Mouse (Mus musculus) adrenal gland, adult (tissue): ENCODE measurements around the gene Mydgf.

Experiments
- DNase-seq, 2 experiments: peaks; one replicate each; pipeline ENCODE4 v3.0.0; 2022 to 2023; ENCODE audit warnings: low spot score in 1 of 2; ENCODE audit not compliant: inconsistent age in 2 of 2

Gene Mydgf

DNA sequence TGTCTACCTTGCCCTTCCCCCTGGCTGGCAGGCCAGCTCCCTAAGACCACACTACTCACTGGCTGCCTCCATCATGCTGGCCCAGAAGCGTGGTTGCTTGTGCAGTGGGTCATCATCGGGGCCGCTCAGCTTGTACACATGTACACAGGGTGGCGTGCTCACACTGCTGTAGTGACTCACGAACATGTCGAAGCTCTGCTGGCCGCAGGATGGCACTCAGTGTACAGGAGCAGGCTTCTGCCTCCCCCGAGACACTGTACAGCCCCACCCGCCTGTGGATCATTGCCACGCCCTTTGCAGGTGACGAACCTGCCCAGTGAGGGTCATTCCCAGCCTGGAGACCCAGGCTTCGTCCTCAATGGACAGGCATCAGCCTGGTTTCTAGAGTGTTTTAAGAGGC lies 10.6 kb upstream of the Mydgf start:
- no peak for DNase-seq

DNA sequence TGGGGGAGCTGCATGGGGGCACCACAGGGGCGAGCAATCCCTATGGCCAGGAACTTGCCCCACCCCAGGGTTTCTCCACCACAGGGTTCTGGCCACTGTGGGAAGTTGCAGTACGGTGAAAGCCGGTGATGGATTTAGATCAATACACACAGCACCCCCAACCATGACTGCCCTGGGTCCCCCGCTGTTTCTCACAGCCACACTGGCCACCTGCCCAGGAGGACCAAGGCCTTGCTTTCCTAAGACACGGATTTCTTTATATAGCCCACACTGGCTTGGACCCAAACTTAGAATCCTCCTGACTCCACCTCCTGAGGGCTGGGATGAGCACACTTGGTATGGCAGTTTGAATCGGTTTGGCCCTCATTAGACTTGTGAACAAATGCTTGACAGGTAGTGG lies 7.5 kb upstream of the Mydgf start:
- no peak for DNase-seq

- DNase-seq = peak; percentile 85 to 94
Measured at GRCm38 (mm10) chr17:56185281-56186141, 1.8 kb upstream of the Mydgf start.

- DNase-seq = no peak
Measured at GRCm38 (mm10) chr17:56182975-56183657, 604 bp downstream of the Mydgf start.

DNA sequence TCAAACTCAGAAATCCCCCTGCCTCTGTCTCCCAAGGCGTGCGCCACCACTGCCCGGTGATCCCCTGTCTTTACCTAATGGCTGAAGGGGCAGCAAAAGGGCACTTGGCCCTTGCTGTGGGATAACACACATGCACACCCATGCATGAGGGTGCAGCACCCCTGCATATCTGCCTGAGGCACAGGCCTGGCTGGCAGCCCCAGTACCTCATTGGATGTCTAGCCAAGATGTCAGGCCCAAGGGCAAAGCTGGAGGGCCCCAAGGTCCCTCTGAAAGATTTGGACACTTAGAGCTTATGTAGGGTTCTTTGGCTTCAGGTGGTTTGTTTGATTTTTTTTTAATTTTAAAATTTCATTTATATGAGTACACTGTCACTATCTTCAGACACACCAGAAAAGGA lies 8.3 kb downstream of the Mydgf start:
- peak in 1 of 2 experiments; percentile 38 for DNase-seq

DNA sequence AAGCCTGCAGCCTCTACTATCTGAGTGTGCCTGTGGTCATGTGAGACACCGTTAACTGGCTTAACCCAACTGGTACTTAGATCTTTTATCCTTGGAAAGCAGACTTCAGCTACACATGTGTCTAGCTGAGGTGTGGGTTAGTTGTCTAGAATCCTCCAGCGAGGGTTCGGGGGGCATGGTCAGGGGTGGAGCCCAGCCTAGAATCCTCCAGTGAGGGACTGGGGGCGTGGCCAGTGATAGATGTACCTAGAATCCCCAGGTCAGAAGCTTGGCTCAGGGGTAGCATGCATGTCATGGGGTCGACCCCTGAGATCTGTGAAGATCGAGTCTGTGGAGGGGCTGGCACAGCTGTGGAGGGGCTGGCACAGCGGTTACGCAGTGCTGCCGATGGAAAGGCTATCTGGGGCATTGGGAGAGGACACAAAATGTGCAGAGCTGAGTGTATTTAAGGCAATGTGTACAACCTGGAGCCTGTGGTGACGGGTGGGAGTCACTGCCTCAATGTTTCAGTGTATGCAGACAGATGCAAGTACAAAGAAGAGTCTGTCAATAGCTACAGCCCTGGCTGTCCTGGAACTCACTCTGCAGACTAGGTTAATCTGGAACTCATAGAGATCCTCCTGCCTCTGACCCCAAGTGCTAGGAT lies 10.2 kb downstream of the Mydgf start:
- DNase-seq = peak in 1 of 2 experiments; percentile 34

DNA sequence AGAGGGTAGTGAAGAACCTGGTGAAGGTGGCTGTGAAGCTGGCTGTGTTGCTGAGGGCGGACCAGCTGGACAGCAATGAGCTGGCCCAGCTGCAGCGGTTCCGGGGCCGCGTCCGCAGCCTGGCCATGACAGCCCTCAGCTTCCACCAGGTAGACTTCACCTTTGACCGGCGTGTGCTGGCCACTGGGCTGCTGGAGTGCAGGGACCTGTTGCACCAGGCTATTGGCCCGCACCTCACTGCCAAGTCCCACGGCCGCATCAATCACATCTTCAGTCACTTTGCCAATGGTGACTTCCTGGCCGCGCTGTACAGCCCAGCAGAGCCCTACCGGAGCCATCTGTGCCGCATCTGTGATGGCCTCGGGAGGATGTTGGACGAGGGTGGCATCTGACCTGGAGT lies 11.8 kb downstream of the Mydgf start:
- DNase-seq = peak in 1 of 2 experiments; percentile 48

DNA sequence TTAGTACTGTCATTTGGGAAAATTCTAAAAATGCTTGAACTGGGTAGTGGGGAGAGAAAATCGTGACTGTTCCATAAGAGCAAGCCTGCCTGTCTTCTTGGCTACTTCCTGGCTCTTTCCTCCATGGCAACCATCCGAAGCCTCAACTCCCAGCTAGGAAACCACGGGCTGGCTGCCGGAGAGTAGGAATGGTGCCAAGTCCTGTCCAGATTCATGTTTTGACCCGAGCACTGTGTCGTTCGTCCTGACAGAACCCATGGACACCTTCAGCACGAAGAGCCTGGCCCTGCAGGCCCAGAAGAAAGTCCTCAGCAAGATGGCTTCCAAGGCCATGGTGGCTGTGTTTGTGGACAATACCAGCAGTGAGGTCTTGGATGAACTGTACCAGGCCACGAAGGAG lies 12.3 kb downstream of the Mydgf start:
- no peak for DNase-seq

GRCm38 (mm10) chr17:56170636-56171035 lies 13.1 kb downstream of the Mydgf start:
- DNase-seq = peak in 1 of 2 experiments; percentile 51

- DNase-seq = peak; percentile 34 to 56
Measured at GRCm38 (mm10) chr17:56169830-56170229, 13.9 kb downstream of the Mydgf start.

DNA sequence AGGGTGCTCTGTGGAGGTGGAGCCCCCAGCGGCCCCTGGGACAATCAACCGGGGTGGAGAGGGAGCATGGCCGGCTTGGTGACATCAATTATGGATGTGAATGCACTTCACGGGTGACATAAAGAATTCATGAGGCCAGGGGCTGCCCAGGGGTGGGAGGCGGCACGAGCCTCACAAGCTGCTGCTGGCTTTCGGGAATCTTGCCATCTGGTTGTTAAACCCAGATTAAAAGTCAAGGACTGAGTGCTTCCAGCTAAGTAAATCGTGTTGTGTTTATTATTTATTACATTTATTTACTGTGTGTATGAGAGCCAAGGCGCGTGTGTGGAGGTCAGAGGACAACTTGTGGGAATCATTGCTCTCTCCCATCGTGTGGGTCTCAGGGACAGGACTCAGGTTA lies 18.0 kb downstream of the Mydgf start:
- DNase-seq = peak in 1 of 2 experiments; percentile 60

DNA sequence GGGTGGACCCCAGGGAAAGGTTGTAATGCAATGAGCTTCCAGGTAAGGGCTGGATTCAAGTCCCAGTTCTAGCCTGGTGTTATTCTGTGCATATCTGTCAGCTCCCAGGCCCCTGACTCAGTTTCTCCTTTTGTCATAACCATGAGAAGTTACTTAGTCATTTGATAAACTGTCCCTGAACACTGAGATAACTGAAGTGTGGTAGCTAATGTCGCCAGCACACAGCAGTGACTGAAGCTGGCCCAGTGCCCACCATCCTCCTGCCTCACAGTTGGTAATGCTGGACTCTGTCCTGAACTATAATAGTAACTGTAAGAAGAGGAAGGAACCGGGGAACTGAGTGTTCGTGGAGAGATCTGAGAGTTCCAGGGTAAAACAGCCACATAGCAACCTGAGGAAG lies 19.2 kb downstream of the Mydgf start:
- DNase-seq = no peak

- no peak for DNase-seq
Measured at GRCm38 (mm10) chr17:56163523-56164102, 20.1 kb downstream of the Mydgf start.

DNA sequence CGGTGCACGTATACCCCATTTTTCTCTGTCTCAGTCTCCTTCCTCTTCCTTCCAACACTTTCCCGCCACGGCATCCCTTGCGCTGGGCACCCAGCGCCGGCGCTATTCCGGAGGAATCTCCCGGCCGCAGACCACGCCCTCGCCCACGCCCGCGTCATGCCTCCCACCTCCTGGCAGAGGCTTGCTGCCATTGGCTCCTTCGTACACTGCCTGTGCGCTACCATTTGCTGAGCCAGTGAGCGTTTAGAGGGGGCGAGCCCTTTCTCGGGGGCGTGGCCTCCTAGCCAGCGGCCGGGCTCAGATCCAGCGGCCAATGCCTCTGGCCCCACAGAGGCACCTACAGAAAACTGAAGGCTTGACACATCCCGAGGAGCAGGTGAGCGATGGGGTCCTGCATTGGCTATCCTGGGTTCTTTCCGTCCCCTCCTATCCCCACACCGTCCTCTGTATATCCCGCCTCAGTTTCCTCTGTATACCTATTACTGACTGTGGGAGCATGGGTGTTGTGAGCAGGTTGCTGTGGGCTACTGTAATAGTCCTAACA lies 21.4 kb downstream of the Mydgf start, which contains the start of gene Tnfaip8l1:
Gene Tnfaip8l1, plus strand, starts transcription at position 247 of the 544 bp plus-strand sequence.
- DNase-seq = peak; percentile 97

GRCm38 (mm10) chr17:56159729-56160128 lies 24.0 kb downstream of the Mydgf start:
- DNase-seq = peak; percentile 66 to 86

DNA sequence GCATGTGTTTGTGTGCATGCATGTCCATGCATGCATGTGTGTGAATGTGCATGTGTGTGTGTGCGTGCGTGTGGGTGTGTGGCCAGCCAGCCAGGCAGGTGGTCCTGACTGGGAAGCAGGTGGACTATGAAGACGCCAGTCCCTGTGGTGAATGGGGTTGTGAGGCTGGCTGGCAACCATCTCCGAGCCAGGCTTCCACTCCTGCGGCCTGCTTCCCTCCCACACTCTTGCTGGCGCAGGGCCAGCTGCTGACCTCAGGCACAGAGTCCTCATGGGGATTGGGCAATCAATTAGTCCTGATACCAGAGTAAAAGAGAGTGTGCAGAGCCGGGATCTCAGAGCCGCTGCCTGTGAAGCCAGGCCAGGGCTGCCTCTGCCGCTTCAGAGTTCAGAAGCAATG lies 30.1 kb downstream of the Mydgf start:
- peak; percentile 83 to 93 for DNase-seq

DNA sequence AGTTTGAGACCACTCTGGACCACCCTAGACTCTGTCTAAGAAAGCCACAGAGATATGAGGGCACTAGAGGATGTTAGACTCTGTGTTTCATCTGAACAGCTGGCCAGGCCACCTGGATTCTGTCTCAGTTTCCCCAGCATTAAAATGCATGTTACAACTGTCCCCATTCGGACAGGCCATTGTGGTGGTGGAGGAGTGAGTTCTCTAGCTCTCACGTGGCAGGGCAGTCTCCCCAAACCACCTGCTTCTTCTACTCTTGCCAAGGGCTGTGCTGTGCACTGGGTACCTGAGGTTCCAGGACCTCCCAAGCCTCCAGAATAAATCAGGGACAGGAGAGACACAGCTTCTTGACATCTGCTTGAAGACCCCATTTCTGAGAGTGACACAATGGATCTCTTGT lies 33.8 kb downstream of the Mydgf start:
- DNase-seq = no peak

GRCm38 (mm10) chr17:56148790-56149618 lies 34.7 kb downstream of the Mydgf start:
- peak in 1 of 2 experiments; percentile 29 for DNase-seq

GRCm38 (mm10) chr17:56148280-56148679 lies 35.4 kb downstream of the Mydgf start:
- no peak for DNase-seq

DNA sequence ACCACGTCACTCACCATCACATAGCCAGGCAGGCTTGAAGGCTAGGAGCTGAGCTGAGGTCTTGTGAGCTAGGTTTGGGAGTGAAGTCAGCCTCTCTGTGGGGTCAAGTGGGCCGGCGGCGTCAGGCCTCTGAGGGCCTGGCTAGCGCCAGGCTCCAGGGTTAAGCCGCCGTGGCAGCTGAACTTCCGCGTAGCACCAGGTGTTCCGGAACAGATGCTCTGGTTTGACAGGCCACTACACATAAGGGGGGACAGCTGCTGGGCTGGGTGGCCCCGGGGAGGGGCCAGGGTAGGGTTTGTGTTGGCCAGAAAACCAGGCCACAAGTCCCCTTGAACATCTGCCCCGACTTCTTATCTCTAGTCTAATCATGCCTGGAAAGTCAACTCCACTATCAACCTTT lies 36.3 kb downstream of the Mydgf start:
- DNase-seq = no peak
